Mouse (Mus musculus) left cerebral cortex, postnatal 25 days (tissue): ENCODE data around the gene Actr6. TPM values are rescaled to one million over a fixed set of nuclear protein-coding genes. Genes with fewer than 3 reads are reported as not detected.
A peak's percentile ranks its signal among the peaks of the same experiment; 100 is the strongest.
"Not testable (repeated sequence)": the region's sequence is repeated elsewhere in the genome, so short reads cannot be mapped to it uniquely, and the experiment has no call there.

Source experiments
- DNase-seq, 2 experiments: peaks; one replicate each; pipeline ENCODE4 v3.0.0; 2022; ENCODE audit warnings: low spot score in 2 of 2, mixed read lengths in 1 of 2
- intact Hi-C: fragments of 180-260 bp; cut with DNase I; formaldehyde crosslinking; loops from one replicate; pipeline ENCODE4 v1.15.1; 2025
- total RNA-seq, 2 experiments: library from RNA; stranded (reverse); gene quantifications; 2 replicates each; pipeline ENCODE4 v1.2.3; 2021

Gene Actr6
- total RNA-seq, 2 experiments from 2014 or later, result 18.5 to 25.2 TPM

DNA sequence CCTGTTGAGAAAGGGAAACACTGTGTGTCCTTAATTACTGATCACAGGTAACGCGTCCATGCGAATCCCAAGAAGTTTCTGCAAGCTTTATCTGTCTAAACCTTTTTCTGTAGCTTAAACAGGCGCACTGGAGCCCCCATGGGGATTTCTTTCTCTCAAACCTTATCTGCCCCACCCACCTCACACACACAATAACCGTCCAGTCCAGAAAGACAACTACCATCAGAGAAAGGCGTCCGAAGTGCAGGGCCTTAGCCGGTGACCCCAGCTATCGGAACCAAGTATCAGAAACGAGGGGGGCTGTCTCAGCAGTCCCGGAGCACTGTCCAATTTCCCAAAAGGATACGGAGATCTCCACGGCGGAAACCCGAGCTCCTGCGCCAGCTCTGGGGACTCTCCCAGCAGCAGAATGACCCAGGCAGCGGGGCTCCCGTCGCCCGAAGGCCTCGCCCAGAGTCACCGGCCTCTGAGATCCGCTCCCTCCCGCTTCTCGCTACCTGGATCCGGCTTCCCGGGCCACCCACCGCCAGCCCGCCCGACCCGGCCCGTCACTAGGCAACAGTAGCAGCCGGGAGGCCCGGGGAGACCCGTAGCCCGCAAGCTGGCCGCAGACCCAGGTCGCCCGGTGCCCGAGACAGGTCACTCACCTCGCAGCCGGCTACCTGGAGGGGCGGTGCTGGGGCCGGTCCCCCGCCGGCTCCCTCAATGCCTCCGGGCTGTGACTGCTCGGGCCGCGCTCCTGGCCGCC lies 46.5 kb downstream of the Actr6 start:
- peak in 1 of 2 experiments; percentile 19 for DNase-seq
- intact Hi-C loops, result no loop called here

DNA sequence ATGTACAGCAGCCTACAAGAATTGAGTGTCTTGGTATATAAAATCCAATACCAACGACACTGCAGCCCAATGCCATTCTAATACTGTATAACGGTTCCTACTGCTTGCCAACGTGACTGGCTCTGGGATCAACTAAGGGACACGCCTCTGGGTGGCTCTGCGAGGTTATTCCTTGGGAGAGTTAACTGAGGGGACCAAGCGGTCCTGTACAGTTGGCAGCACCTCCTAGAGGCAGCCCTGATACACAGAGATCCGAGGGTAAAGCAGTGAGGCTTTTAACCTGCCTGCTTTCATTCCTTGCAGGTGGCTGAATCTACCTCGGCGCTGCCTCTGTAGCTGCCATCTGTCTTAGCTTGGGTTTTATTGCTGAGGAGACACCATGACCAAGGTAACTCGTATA lies 49.1 kb downstream of the Actr6 start:
- no peak for DNase-seq
- intact Hi-C loops, result no loop called here

DNA sequence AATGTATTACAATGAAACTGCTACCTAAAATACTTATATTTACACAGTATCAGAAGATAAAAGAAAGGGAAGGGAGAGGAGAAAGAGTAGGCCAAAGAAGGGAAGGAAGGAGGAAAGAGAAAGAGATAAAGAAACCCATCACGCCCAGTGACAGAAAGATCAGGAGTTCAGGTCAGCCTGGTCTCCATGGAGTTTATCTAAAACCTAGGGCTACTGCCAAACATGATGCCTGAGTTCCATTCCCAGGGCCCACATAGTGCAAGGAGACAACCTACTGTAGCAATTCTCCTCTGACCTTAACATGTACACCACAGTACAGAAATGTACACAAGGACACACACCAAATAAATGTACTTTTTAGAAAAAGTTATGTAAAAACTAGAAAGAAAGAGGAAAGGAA lies 49.9 kb downstream of the Actr6 start:
- intact Hi-C loops, result no loop called here
- DNase-seq, result no peak

GRCm38 (mm10) chr10:89681706-89682105 lies 50.4 kb downstream of the Actr6 start:
- intact Hi-C loops, result no loop called here

DNA sequence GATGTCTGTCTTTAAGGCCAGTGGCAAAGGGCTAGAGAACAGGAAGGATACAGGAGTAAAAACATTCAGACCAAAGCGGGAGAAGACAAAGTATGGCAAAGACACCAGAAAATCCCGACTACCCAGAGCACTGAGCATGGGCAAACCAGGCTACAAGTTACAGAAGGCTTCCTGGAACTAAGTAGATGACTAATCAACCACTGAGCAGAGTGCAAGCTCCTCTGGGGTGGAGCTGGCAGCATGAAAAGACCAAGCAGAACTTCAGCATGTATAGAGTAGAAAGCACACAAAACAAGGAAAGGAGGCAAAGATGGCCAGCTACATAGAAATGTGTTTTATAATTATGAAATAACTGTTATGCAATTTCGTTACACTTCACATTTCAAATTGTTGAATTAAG lies 51.6 kb downstream of the Actr6 start:
- intact Hi-C loops, result no loop called here
- no peak for DNase-seq

More at GRCm38 (mm10) chr10:89681706-89682105, 50.4 kb downstream of the Actr6 start:
- no peak for DNase-seq

DNA sequence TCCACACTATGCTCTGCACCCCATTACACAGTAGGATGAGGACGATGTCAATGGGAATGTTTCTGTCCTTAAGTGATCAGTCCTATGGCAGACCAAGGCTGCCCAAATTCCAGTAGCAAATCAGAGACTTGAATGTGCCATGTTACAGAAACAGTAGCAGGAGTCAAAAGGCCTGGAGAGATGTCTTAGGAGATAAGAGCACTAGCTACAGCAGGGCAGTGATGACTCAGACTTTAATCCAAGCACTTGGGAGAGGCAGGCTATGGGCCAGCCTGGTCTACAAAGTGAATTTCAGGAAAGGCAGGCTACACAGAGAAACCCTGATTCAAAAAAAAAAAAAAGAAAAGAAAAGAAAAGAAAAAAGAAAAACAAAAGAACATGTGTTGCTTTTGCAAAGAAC lies 52.6 kb downstream of the Actr6 start:
- no peak for DNase-seq

GRCm38 (mm10) chr10:89678054-89678453 lies 54.0 kb downstream of the Actr6 start:
- DNase-seq, result no peak
- intact Hi-C loops, result no loop called here

More for the DNA sequence above, 52.6 kb downstream of the Actr6 start:
- intact Hi-C loops, result no loop called here

- intact Hi-C loops, result no loop called here
- peak in 1 of 2 experiments; percentile 33 for DNase-seq
Observed at GRCm38 (mm10) chr10:89676609-89677008, 55.5 kb downstream of the Actr6 start.

GRCm38 (mm10) chr10:89670371-89670770 lies 61.7 kb downstream of the Actr6 start:
- DNase-seq, intact Hi-C loops: not testable (repeated sequence)

DNA sequence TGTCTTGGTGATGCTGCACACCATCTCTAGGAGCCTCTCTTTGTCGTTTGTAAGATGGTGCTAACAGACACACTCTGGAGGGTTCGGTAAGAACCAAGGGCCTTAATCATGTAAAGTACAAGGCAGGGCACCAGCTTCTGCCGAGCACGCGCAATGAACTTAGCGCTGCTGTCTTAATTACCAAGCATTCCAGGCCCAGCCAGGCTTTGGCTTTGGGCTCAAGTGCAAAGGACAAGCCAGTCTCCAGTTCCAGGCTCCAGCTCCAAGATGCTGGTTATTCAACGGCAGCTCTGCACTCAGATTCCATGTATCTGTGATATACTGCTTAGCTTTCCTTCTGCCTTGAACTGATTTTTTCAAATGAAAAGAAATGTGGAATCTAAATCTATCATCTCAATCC lies 64.5 kb downstream of the Actr6 start:
- no peak for DNase-seq
- intact Hi-C loops, result no loop called here

DNA sequence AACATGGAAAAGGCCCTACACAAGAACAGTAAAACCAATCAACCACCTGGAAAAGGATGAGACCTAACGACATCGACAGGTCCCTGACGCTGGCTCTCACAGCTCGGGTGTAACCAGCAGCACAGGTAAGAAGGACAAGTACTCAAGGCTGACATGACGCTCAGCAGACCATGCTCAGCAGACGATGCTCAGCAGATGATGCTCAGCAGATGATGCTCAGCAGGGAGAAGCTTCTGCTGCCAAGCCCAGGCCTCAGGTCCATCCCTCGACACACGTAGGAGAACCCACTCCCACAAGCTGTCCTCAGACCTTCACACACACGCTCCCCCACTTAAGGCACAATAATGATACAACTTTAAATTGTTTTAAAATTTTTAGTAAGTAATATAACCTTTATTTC lies 66.4 kb downstream of the Actr6 start:
- DNase-seq, result no peak
- intact Hi-C loops, result no loop called here

DNA sequence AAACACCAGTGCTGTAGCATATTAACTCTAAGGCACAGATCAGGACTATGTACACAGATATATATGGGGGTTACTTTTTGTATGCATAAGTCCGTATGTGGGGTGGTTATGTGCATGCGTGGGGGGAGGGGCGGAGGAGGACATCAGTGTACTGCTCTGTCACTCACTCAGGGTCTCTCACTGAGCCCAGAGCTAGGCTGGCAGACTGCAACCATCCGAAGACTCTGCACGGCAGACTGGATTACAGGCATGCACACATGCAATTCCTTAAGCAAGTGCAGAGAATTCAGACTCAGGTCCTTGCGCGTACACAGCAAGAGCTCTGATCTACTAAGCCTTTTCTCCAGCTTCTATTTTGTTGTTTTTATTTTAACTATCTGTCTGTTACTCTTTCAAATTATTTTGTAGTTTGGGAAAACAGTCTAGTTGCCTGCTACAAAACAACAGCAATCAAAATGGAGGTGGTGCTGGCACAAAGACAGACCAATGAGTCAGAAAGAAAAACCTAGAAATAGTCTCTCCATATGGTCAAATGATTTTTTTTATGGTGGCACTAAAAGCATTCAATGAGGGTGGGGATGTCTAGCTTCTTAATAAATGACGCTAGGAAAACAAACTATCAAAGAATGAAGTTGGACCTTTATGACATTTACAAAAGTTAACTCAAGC lies 67.0 kb downstream of the Actr6 start:
- peak in 1 of 2 experiments; percentile 35 for DNase-seq
- intact Hi-C loops, result no loop called here

Other genes with a start within 250 kb of the Actr6 start
- under 1 TPM in 1 of 2 experiments, not detected in 1; 0.16 TPM for gene Nr1h4, start 198.7 kb downstream of the Actr6 start, total RNA-seq
- gene Slc17a8, start 111.0 kb downstream of the Actr6 start, total RNA-seq, result 1 to 10 TPM; 3.0 TPM
- gene Scyl2, start 46.0 kb downstream of the Actr6 start, total RNA-seq, result 10 to 100 TPM; 33.9 to 37.3 TPM
- 10 to 100 TPM; 87.6 to 92.0 TPM for gene Uhrf1bp1l, start 12.7 kb upstream of the Actr6 start, total RNA-seq
- 100 to 1,000 TPM; 454 to 510 TPM for gene Anks1b, start 141.2 kb upstream of the Actr6 start, total RNA-seq